Mouse (Mus musculus): ENCODE measurements around the gene Gstt1.

GRCm38 (mm10) chr10:75777885-75778284, 20.5 kb downstream of the Gstt1 start:
- TF ChIP-seq CTCF (IDR thresholded peaks at IDR 0.05; ENCODE audit: insufficient read depth, low read depth, low read length) (no peak), POLR2A (IDR thresholded peaks at IDR 0.05; ENCODE audit: insufficient read depth, low read depth, low read length) (no peak)
